Mouse (Mus musculus) small intestine, adult 2 months (tissue): Measurements from ENCODE around the gene Fndc3b.

ENCODE experiments used
- CTCF ChIP-seq: fragments of 200-500 bp; IDR thresholded peaks from 2 replicates; pipeline ENCODE4 v1.5.1; 2012; ENCODE audit warnings: low read depth, mild to moderate bottlenecking, control low read depth, inconsistent platforms, low read length, moderate library complexity, mixed read lengths; ENCODE audit not compliant: insufficient replicate concordance, insufficient read length; ENCODE audit errors: extremely low read depth
- POLR2A ChIP-seq: fragments of 200-500 bp; IDR thresholded peaks from 2 replicates; pipeline ENCODE4 v1.6.1; 2012; ENCODE audit warnings: low read depth, mild to moderate bottlenecking, control low read depth, inconsistent platforms, low read length, moderate library complexity

DNA sequence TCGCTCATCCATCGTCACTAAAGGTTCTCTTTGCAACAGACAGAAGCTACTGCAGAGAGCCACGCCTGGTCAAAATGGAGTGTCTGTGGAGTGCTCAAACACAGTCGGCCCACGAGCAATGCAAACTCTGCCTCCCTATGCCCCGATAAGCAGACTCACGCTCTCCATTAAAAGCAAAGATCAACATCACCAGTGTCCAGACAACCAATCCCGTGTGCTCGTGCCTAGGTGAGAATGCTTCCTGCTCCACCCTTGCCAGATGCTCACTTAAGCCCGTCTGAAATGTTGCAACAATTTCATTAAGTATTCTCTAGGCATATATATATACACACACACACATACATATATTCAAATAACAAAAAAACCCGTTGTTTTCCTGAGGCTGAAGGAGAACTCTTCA is 56.1 kb downstream of the Fndc3b start:
- no peak for TF ChIP-seq CTCF
- TF ChIP-seq POLR2A = no peak
